Mouse (Mus musculus) E14TG2a.4 (cell line): Measurements from ENCODE around the gene Prkcb.

Source experiments
- CTCF ChIP-seq: conservative IDR thresholded peaks from 2 replicates; pipeline ENCODE4 v1.5.1; 2014; ENCODE audit warnings: low read length
- NANOG ChIP-seq: IDR thresholded peaks from 2 replicates; pipeline ENCODE4 v1.6.1; 2014; ENCODE audit warnings: borderline replicate concordance, low read length, mixed read lengths
- POU5F1 ChIP-seq: IDR thresholded peaks from 2 replicates; pipeline ENCODE4 v1.6.1; 2014; ENCODE audit warnings: low read length, borderline replicate concordance

- TF ChIP-seq POU5F1 = no peak
- TF ChIP-seq CTCF = no peak
- TF ChIP-seq NANOG = no peak
Measured at GRCm38 (mm10) chr7:122499743-122500597, 211.4 kb downstream of the Prkcb start.
